Mouse (Mus musculus): ENCODE measurements at regions not wholly inside any gene's neighbourhood (a gene's known extent, or its start where the extent isn't known, plus 50 kb on each side); places are given as distances from the start of the nearest gene placed in this dataset.

- TF ChIP-seq POLR2A (IDR thresholded peaks at IDR 0.05; ENCODE audit: extremely low read depth, insufficient read depth, low read length) (no peak), CTCF (IDR thresholded peaks at IDR 0.05; ENCODE audit: extremely low read depth, insufficient read depth, low read length) (no peak)
These were observed 100.4 kb upstream of the Fam180a start for GRCm38 (mm10) chr6:35426301-35426700.
